Mouse (Mus musculus) CH12.LX (cell line): Measurements from ENCODE around the gene Cbx2. TPM values are rescaled to one million over a fixed set of nuclear protein-coding genes. Genes with fewer than 3 reads are reported as not detected.
A peak's percentile ranks its signal among the peaks of the same experiment; 100 is the strongest.

ENCODE experiments used
- DNase-seq: peaks from one replicate; pipeline ENCODE4 v3.0.0-alpha.2; 2013; ENCODE audit errors: extremely low read depth
- H3K27ac ChIP-seq: 2 replicates; pipeline ENCODE4 v1.5.1; 2012; ENCODE audit warnings: low read depth, mild to moderate bottlenecking, control low read depth, moderate library complexity; ENCODE audit not compliant: insufficient read depth
- H3K27me3 ChIP-seq: replicated peaks from 2 replicates; pipeline ENCODE3; 2012; ENCODE audit warnings: inconsistent platforms
- H3K36me3 ChIP-seq, 2 experiments: replicated peaks in 1 of 2; 2 replicates each; pipeline versions ENCODE3 to v1.6.1; 2012; ENCODE audit warnings: inconsistent platforms in 1 of 2, low read length in 1 of 2, mild to moderate bottlenecking in 1 of 2, mixed read lengths in 1 of 2, moderate library complexity in 1 of 2; ENCODE audit not compliant: control insufficient read depth in 1 of 2, insufficient read depth in 1 of 2
- H3K4me1 ChIP-seq, 2 experiments: 2 replicates each; pipeline ENCODE4 v1.6.1; 2012; ENCODE audit warnings: inconsistent platforms in 1 of 2, moderate library complexity in 1 of 2; ENCODE audit not compliant: insufficient read depth in 2 of 2, control insufficient read depth in 1 of 2
- H3K4me2 ChIP-seq: 2 replicates; pipeline ENCODE4 v1.6.1; 2012; ENCODE audit warnings: low read depth, mild to moderate bottlenecking, control low read depth; ENCODE audit not compliant: poor library complexity, insufficient read depth, severe bottlenecking
- H3K4me3 ChIP-seq, 3 experiments: fragments of 150-350 bp in 1 of 3; sonication (generic) in 1 of 3; replicated peaks in 1 of 3; 2 replicates each; pipeline versions ENCODE3 to v1.5.1; 2011 to 2012; ENCODE audit warnings: low read depth in 2 of 3, low read length in 2 of 3, mild to moderate bottlenecking in 2 of 3, moderate library complexity in 2 of 3, control low read depth in 1 of 3, improper control_type of control experiment in 1 of 3, inconsistent platforms in 1 of 3, mixed read lengths in 1 of 3; ENCODE audit not compliant: poor library complexity in 1 of 3
- H3K79me2 ChIP-seq: replicated peaks from 2 replicates; pipeline ENCODE4 v1.6.1; 2012; ENCODE audit warnings: mild to moderate bottlenecking, moderate library complexity; ENCODE audit not compliant: control insufficient read depth, poor library complexity, insufficient read depth, severe bottlenecking; ENCODE audit errors: extremely low read depth
- H3K9ac ChIP-seq: 2 replicates; pipeline ENCODE4 v1.6.1; 2012; ENCODE audit warnings: low read depth, mild to moderate bottlenecking, control low read depth, moderate library complexity; ENCODE audit not compliant: insufficient read depth
- H3K9me3 ChIP-seq: replicated peaks from 2 replicates; pipeline ENCODE3; 2012; ENCODE audit warnings: low read length, inconsistent platforms, mixed read lengths
- BHLHE40 ChIP-seq: IDR thresholded peaks from 2 replicates; pipeline ENCODE4 v1.6.1; 2011; ENCODE audit warnings: mild to moderate bottlenecking, low read depth, low read length, improper control_type of control experiment
- CHD1 ChIP-seq: IDR thresholded peaks from 2 replicates; pipeline ENCODE4 v1.6.1; 2012; ENCODE audit warnings: low read depth, low read length, improper control_type of control experiment, inconsistent platforms
- CHD2 ChIP-seq: IDR thresholded peaks from 2 replicates; pipeline ENCODE4 v1.6.1; 2011; ENCODE audit warnings: low read length, improper control_type of control experiment
- CTCF ChIP-seq, 2 experiments: IDR thresholded peaks in 1 of 2; conservative IDR thresholded peaks in 1 of 2; 2 replicates each; pipeline ENCODE4 v1.5.1; 2011 to 2012; ENCODE audit warnings: low read depth in 2 of 2, low read length in 2 of 2, improper control_type of control experiment in 1 of 2, inconsistent platforms in 1 of 2, mild to moderate bottlenecking in 1 of 2, moderate library complexity in 1 of 2
- E2F4 ChIP-seq: IDR thresholded peaks from 2 replicates; pipeline ENCODE4 v1.6.1; 2011; ENCODE audit warnings: low read depth, low read length, improper control_type of control experiment; ENCODE audit not compliant: insufficient replicate concordance
- ELF1 ChIP-seq: IDR thresholded peaks from 2 replicates; pipeline ENCODE4 v1.6.1; 2014; ENCODE audit warnings: low read depth, mild to moderate bottlenecking, inconsistent platforms, low read length, improper control_type of control experiment
- EP300 ChIP-seq: IDR thresholded peaks from 2 replicates; pipeline ENCODE4 v1.6.1; 2011; ENCODE audit warnings: low read length, improper control_type of control experiment
- ETS1 ChIP-seq: conservative IDR thresholded peaks from 2 replicates; pipeline ENCODE4 v1.6.1; 2012; ENCODE audit warnings: low read depth, mild to moderate bottlenecking, inconsistent platforms, low read length, improper control_type of control experiment, moderate library complexity
- GABPA ChIP-seq: IDR thresholded peaks from 2 replicates; pipeline ENCODE4 v1.6.1; 2012; ENCODE audit warnings: low read depth, low read length, improper control_type of control experiment, inconsistent platforms; ENCODE audit not compliant: insufficient replicate concordance
- HCFC1 ChIP-seq: IDR thresholded peaks from 2 replicates; pipeline ENCODE4 v1.6.1; 2012; ENCODE audit warnings: low read depth, mild to moderate bottlenecking, inconsistent platforms, low read length, improper control_type of control experiment
- IRF4 ChIP-seq: IDR thresholded peaks from 2 replicates; pipeline ENCODE4 v1.6.1; 2014; ENCODE audit warnings: low read depth, mild to moderate bottlenecking, inconsistent platforms, low read length, improper control_type of control experiment
- JUN ChIP-seq: IDR thresholded peaks from 2 replicates; pipeline ENCODE4 v1.6.1; 2011; ENCODE audit warnings: low read depth, mild to moderate bottlenecking, low read length, improper control_type of control experiment, moderate library complexity; ENCODE audit not compliant: insufficient read depth
- JUND ChIP-seq: conservative IDR thresholded peaks from 2 replicates; pipeline ENCODE4 v1.6.1; 2011; ENCODE audit warnings: low read depth, low read length, improper control_type of control experiment
- KAT2A ChIP-seq: IDR thresholded peaks from 2 replicates; pipeline ENCODE4 v1.6.1; 2012; ENCODE audit warnings: low read length, improper control_type of control experiment, inconsistent platforms; ENCODE audit not compliant: insufficient replicate concordance
- MAFK ChIP-seq: IDR thresholded peaks from 2 replicates; pipeline ENCODE4 v1.6.1; 2011; ENCODE audit warnings: low read length, improper control_type of control experiment; ENCODE audit not compliant: insufficient replicate concordance
- MAX ChIP-seq: IDR thresholded peaks from 2 replicates; pipeline ENCODE4 v1.6.1; 2011; ENCODE audit warnings: low read length, improper control_type of control experiment
- MAZ ChIP-seq: IDR thresholded peaks from 2 replicates; pipeline ENCODE4 v1.6.1; 2012; ENCODE audit warnings: low read depth, mild to moderate bottlenecking, inconsistent platforms, low read length, improper control_type of control experiment, moderate library complexity
- MEF2A ChIP-seq: IDR thresholded peaks from 2 replicates; pipeline ENCODE4 v1.6.1; 2014; ENCODE audit warnings: low read depth, mild to moderate bottlenecking, inconsistent platforms, low read length, improper control_type of control experiment, borderline replicate concordance
- MXI1 ChIP-seq: IDR thresholded peaks from 2 replicates; pipeline ENCODE4 v1.6.1; 2011; ENCODE audit warnings: mild to moderate bottlenecking, low read depth, low read length, improper control_type of control experiment
- MYC ChIP-seq: IDR thresholded peaks from 2 replicates; pipeline ENCODE4 v1.6.1; 2011; ENCODE audit warnings: low read depth, mild to moderate bottlenecking, improper control_type of control experiment, low read length
- NELFE ChIP-seq: IDR thresholded peaks from 2 replicates; pipeline ENCODE4 v1.6.1; 2011; ENCODE audit warnings: low read depth, low read length, improper control_type of control experiment
- NRF1 ChIP-seq: IDR thresholded peaks from 2 replicates; pipeline ENCODE4 v1.6.1; 2014; ENCODE audit warnings: low read depth, mild to moderate bottlenecking, inconsistent platforms, low read length, improper control_type of control experiment, moderate library complexity
- PAX5 ChIP-seq: IDR thresholded peaks from 2 replicates; pipeline ENCODE4 v1.6.1; 2012; ENCODE audit warnings: low read length, inconsistent platforms, mixed read lengths
- POLR2A ChIP-seq: IDR thresholded peaks from 2 replicates; pipeline ENCODE4 v1.6.1; 2011; ENCODE audit warnings: low read depth, mild to moderate bottlenecking, improper control_type of control experiment, low read length
- POLR2AphosphoS2 ChIP-seq: IDR thresholded peaks from 2 replicates; pipeline ENCODE4 v1.6.1; 2011; ENCODE audit warnings: low read depth, low read length, improper control_type of control experiment
- RAD21 ChIP-seq: IDR thresholded peaks from 2 replicates; pipeline ENCODE4 v1.6.1; 2011; ENCODE audit warnings: low read depth, mild to moderate bottlenecking, low read length, improper control_type of control experiment, moderate library complexity
- RCOR1 ChIP-seq: conservative IDR thresholded peaks from 2 replicates; pipeline ENCODE4 v1.6.1; 2012; ENCODE audit warnings: low read depth, mild to moderate bottlenecking, inconsistent platforms, low read length, improper control_type of control experiment
- SIN3A ChIP-seq: IDR thresholded peaks from 2 replicates; pipeline ENCODE4 v1.6.1; 2012; ENCODE audit warnings: low read length, improper control_type of control experiment, inconsistent platforms
- SMC3 ChIP-seq: IDR thresholded peaks from 2 replicates; pipeline ENCODE4 v1.6.1; 2011; ENCODE audit warnings: low read depth, low read length, improper control_type of control experiment
- TBP ChIP-seq: conservative IDR thresholded peaks from 2 replicates; pipeline ENCODE4 v1.6.1; 2011; ENCODE audit warnings: low read depth, low read length, improper control_type of control experiment
- TCF12 ChIP-seq: IDR thresholded peaks from 2 replicates; pipeline ENCODE4 v1.6.1; 2014; ENCODE audit warnings: low read depth, mild to moderate bottlenecking, inconsistent platforms, low read length, improper control_type of control experiment
- UBTF ChIP-seq: IDR thresholded peaks from 2 replicates; pipeline ENCODE4 v1.6.1; 2012; ENCODE audit warnings: low read depth, mild to moderate bottlenecking, inconsistent platforms, low read length, improper control_type of control experiment, moderate library complexity
- USF1 ChIP-seq: IDR thresholded peaks from 2 replicates; pipeline ENCODE4 v1.6.1; 2014; ENCODE audit warnings: low read depth, mild to moderate bottlenecking, inconsistent platforms, low read length, improper control_type of control experiment
- USF2 ChIP-seq: conservative IDR thresholded peaks from 2 replicates; pipeline ENCODE4 v1.6.1; 2011; ENCODE audit warnings: low read depth, low read length, improper control_type of control experiment
- ZC3H11A ChIP-seq: IDR thresholded peaks from 2 replicates; pipeline ENCODE4 v1.6.1; 2012; ENCODE audit warnings: low read depth, mild to moderate bottlenecking, inconsistent platforms, low read length, improper control_type of control experiment
- ZKSCAN1 ChIP-seq: IDR thresholded peaks from 2 replicates; pipeline ENCODE4 v1.6.1; 2012; ENCODE audit warnings: low read depth, inconsistent platforms, low read length, improper control_type of control experiment, borderline replicate concordance
- ZMIZ1 ChIP-seq: IDR thresholded peaks from 2 replicates; pipeline ENCODE4 v1.6.1; 2012; ENCODE audit warnings: low read depth, mild to moderate bottlenecking, inconsistent platforms, low read length, improper control_type of control experiment
- ZNF384 ChIP-seq: IDR thresholded peaks from 2 replicates; pipeline ENCODE4 v1.6.1; 2012; ENCODE audit warnings: low read depth, low read length, improper control_type of control experiment, inconsistent platforms
- dilution Hi-C: fragments of 300-500 bp; cut with MboI; formaldehyde crosslinking; loops from 2 replicates; pipeline ENCODE4 v1.14.3; 2020; ENCODE audit warnings: low sequenced_read_pairs; ENCODE audit not compliant: extremely low pct_unique_long_range_greater_than_20kb, extremely low pct_ligation_motif_present
- in situ Hi-C: fragments of 300-500 bp; cut with MboI; formaldehyde crosslinking; loops from 3 replicates; pipeline ENCODE4 v1.14.3; 2019; ENCODE audit warnings: low sequenced_read_pairs, low pct_ligation_motif_present, low pct_unique_long_range_greater_than_20kb, mixed read lengths
- polyA plus RNA-seq: library from polyadenylated mRNA; unstranded; fragments of >175 nt; gene quantifications from 2 replicates; pipeline ENCODE4 v1.2.1, GENCODE M21; 2012; ENCODE audit warnings: low read depth; ENCODE audit not compliant: insufficient read length
- total RNA-seq, 2 experiments: library from RNA; depleted of rRNA; stranded (reverse); fragments of 300-350 nt in 1 of 2; fragments of >200 nt in 1 of 2; gene quantifications; 2 replicates each; pipeline ENCODE4 v1.2.3; 2012 to 2014

Gene Cbx2
- total and polyA plus RNA-seq, 3 experiments, result 2.8 to 15.5 (median 3.9) TPM

DNA sequence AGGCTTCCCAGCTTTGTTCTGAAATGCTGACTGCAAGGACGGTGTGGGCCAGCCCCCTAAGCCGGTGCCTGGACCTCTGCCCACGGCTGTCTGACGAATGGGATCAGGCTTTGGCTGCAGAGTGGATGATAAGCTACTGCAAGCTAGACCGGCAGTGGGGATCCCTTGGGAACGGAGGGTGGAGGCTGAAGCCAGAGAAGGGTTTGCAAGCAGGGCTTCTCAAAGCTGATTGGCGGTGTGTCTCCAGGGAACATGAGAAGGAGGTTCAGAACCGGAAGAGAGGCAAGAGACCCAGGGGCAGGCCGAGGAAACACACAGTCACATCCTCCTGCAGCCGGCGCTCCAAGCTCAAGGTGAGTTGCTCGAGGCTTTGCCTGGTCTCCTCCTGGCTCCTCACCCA is 3.4 kb downstream of the Cbx2 start:
- no peaks in the 10 kb centered on the region for H3K9me3 ChIP-seq
- peaks cover 48% of the 10 kb centered on the region for H3K27me3 ChIP-seq
- peaks cover 39 to 43% of the 10 kb centered on the region in 2 experiments for H3K36me3 ChIP-seq
- no peaks in the 10 kb centered on the region for H3K79me2 ChIP-seq
- TF ChIP-seq RCOR1 (no peak), RAD21 (peak; percentile 30), EP300 (peak; percentile 24; the same call in 1 of the 2 replicates), USF1 (no peak), JUND (no peak), ZMIZ1 (no peak), USF2 (no peak), ELF1 (peak; percentile 78), ZNF384 (no peak), ZKSCAN1 (no peak), JUN (no peak), MXI1 (no peak), PAX5 (no peak), HCFC1 (no peak), SMC3 (peak; percentile 7; the same call in 1 of the 2 replicates), KAT2A (peak; percentile 59; the same call in 1 of the 2 replicates), POLR2A (no peak), CHD1 (no peak), CHD2 (no peak), TBP (no peak), ETS1 (no peak), CTCF (conservative IDR thresholded peaks at IDR 0.05 in 1 of 2, IDR thresholded peaks at IDR 0.05 in 1 of 2; ENCODE audit: low read depth in 2 of 2, low read length in 2 of 2) (peak in 1 of 2 experiments; percentile 39; a peak in 2 of 4 replicates), ZC3H11A (no peak), IRF4 (no peak), GABPA (no peak), NELFE (no peak), MAZ (no peak), SIN3A (no peak), BHLHE40 (no peak), UBTF (no peak), MEF2A (no peak), TCF12 (0 out of 2 replicates have a peak, but pooled peaks have one; percentile 44), E2F4 (no peak), MAX (no peak; the same call in 1 of the 2 replicates), MYC (no peak), POLR2AphosphoS2 (no peak), MAFK (no peak), NRF1 (0 out of 2 replicates have a peak, but pooled peaks have one; percentile 8)
- TF ChIP-seq, all 38 proteins: peak for 8
- H3K27ac ChIP-seq, result no peak overlapping the region
- H3K4me3 ChIP-seq, result peak overlapping the region in 2 of 3 experiments; percentile 14 to 32
- H3K9ac ChIP-seq, result no peak overlapping the region
- in situ Hi-C loops (no loop called here), dilution Hi-C loops (no loop called here)
- peaks cover 19 to 48% of the 10 kb centered on the region in 2 experiments for H3K4me1 ChIP-seq
- DNase-seq, result peak; percentile 88
- H3K4me2 ChIP-seq, result peak overlapping the region; percentile 32; the same call in 1 of the 2 replicates
